Mouse (Mus musculus): ENCODE data around the gene Homer3.

DNA sequence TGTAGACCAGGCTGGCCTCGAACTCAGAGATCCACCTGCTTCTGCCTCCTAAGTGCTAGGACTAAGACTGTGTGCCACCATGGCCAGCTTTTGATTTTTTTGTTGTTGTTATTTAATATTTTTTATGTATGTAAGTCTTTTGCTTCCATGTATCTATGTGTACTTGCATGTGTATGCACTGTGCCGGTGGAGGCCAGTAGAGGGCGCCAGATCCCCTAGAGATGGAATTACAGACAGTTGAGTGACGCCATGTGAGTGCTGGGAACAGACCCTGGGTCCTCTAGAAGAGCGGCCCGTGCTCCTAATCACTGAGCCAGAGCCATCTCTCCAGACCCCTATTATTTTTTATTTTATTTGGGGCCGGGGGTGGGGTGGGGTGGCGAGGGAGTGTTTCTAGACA, 4.1 kb downstream of the Homer3 start:
- no peak for TF ChIP-seq FLI1 (IDR thresholded peaks at IDR 0.05; ENCODE audit: low read length)
- TF ChIP-seq GATA1 (IDR thresholded peaks at IDR 0.05; ENCODE audit: borderline replicate concordance, low read length) = no peak
